Mouse (Mus musculus) small intestine, adult 2 months (tissue): ENCODE measurements around the gene Tmem125.

Experiments used
- CTCF ChIP-seq: fragments of 200-500 bp; IDR thresholded peaks from 2 replicates; pipeline ENCODE4 v1.5.1; 2012; ENCODE audit warnings: low read depth, mild to moderate bottlenecking, control low read depth, inconsistent platforms, low read length, moderate library complexity, mixed read lengths; ENCODE audit not compliant: insufficient replicate concordance, insufficient read length; ENCODE audit errors: extremely low read depth
- POLR2A ChIP-seq: fragments of 200-500 bp; IDR thresholded peaks from 2 replicates; pipeline ENCODE4 v1.6.1; 2012; ENCODE audit warnings: low read depth, mild to moderate bottlenecking, control low read depth, inconsistent platforms, low read length, moderate library complexity

- TF ChIP-seq CTCF (peak; percentile 99; the same call in 1 of the 2 replicates), POLR2A (no peak)
These were observed 22.4 kb upstream of the Tmem125 start for GRCm38 (mm10) chr4:118566161-118566676.
